Mouse (Mus musculus): ENCODE measurements around the gene Arl8b. TPM values are rescaled to one million over a fixed set of nuclear protein-coding genes. Genes with fewer than 3 reads are reported as not detected.

Arl8b gene
- polyA plus RNA-seq, 1 experiment from 2014 or later, result 83.5 TPM

DNA sequence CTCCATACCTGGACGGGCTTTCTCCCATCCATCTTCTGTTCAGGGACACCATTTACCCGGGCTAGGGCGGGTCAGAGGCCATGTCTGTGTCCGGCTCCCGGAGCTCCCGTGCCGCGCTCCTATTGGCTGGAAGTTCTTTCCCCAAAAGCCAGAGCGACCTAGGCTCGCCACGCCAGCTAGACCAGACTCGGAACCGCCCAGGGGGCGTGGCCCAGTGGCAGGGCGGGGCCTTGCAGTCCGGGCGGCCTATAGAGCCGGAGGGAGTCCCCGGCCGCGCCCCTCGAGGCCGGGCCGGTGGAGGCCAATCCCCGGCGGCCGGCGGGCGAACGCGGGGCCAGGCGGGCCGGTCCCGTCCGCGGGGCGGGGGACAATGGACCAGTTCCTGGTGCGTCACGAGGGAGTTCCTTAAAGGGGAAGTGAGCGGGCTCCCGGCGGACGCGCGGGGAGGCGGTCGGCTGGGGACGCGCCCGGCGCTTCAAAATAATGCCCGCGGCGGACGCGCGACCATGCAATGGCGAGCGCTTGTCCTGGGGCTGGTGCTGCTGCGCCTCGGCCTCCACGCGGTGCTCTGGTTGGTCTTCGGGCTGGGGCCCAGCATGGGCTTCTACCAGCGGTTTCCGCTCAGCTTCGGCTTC, 45.5 kb downstream of the Arl8b start, which contains the start of gene Edem1:
Gene Edem1 (plus strand): TSS at position 408 of the 635 bp plus-strand sequence.
- Histone ChIP-seq H3K9ac (replicated peaks) (peak within 1 kb of the TSS; percentile 88), H3K4me2 (replicated peaks) (peak within 1 kb of the TSS; percentile 82), H3K4me1 (replicated peaks) (peaks cover 20% of the 10 kb centered on the region), H3K36me3 (peaks cover 4% of the 10 kb centered on the region), H3K4me3 (replicated peaks) (peak within 1 kb of the TSS; percentile 89), H3K27ac (peak within 1 kb of the TSS; percentile 66), H3K9me3 (no peaks in the 10 kb centered on the region), H3K27me3 (no peaks in the 10 kb centered on the region)
- peak; percentile 98 for ATAC-seq
- WGBS, result under 1% methylated on average over 61 of the region's 67 CpGs

DNA sequence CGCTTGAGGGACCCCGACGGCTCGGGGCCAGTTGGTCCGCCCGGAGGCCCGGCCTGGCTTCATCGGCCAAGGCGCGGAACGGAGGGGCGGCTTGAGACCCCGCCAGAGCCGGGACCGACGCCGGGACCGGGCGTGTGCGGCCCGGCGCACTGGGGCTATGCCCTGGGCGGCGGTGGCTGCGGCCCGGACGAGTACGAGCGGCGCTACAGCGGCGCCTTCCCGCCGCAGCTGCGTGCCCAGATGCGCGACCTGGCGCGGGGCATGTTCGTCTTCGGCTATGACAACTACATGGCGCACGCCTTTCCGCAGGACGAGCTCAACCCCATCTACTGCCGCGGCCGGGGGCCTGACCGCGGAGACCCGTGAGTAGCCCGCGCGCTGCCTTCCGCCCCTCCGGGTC, 46.0 kb downstream of the Arl8b start:
- Histone ChIP-seq H3K9me3 (no peaks in the 10 kb centered on the region), H3K9ac (replicated peaks) (peak overlapping the region; percentile 88), H3K27me3 (no peaks in the 10 kb centered on the region), H3K27ac (peak overlapping the region; percentile 66), H3K36me3 (no peaks in the 10 kb centered on the region), H3K4me1 (replicated peaks) (peaks cover 20% of the 10 kb centered on the region), H3K4me2 (replicated peaks) (peak overlapping the region; percentile 82), H3K4me3 (replicated peaks) (peak overlapping the region; percentile 89)
- peak; percentile 78 for ATAC-seq
- WGBS, result under 1% methylated on average over 55 of the region's 56 CpGs

DNA sequence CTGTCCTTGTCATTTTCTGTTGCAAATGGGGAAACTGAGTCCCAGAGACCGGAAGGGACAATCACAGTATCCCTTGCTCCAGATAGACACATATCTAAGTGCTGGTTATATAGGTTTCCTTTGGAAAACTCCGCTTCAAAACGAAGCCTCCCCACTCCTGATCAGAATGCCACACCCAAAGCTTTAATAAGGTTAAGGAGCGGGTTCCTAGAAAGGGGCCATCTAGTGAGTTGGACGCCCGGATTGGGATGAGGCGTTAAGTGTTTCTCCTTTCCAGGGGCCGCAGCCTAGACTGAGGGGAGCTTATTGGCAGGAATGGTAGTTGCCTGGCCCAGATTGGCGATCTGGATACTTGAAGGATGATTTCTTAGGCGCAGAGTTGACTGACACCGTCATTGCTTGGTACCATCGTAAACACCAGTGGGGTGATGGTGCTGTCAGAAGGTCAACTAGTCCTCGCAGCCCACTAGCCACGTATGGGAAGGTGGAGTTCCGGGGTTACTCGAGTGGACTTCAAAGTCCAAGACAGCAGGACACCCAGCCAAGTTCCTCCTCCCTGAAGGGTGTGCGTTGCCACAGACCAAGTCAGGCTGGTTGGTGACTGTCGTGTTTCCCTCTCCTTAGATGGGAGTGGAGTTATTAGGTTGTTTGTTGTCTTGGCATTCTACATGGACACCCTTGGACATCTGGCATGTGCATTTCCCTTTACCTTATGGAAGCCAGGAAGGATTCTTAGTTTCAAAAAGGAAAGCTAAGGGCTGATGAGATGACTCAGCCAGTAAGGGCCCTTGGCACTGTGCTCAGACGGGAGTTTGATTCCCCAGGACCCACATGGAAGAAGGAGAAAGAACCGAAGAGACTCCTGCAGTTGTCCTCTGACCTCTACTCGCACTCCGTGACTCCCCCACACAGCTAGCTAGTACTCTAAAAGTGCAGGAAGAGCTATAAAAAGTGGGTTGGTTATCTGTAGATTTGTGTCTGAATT, 46.8 kb downstream of the Arl8b start:
- H3K4me2 ChIP-seq (replicated peaks), result peak overlapping the region; percentile 82
- peak overlapping the region; percentile 88 for H3K9ac ChIP-seq (replicated peaks)
- no peak for ATAC-seq
- peaks cover 20% of the 10 kb centered on the region for H3K4me1 ChIP-seq (replicated peaks)
- no peaks in the 10 kb centered on the region for H3K36me3 ChIP-seq
- H3K27me3 ChIP-seq, result no peaks in the 10 kb centered on the region
- no peak overlapping the region for H3K27ac ChIP-seq
- peak overlapping the region; percentile 89 for H3K4me3 ChIP-seq (replicated peaks)
- no peaks in the 10 kb centered on the region for H3K9me3 ChIP-seq
- 30% methylated on average over 22 of the region's 22 CpGs for WGBS

DNA sequence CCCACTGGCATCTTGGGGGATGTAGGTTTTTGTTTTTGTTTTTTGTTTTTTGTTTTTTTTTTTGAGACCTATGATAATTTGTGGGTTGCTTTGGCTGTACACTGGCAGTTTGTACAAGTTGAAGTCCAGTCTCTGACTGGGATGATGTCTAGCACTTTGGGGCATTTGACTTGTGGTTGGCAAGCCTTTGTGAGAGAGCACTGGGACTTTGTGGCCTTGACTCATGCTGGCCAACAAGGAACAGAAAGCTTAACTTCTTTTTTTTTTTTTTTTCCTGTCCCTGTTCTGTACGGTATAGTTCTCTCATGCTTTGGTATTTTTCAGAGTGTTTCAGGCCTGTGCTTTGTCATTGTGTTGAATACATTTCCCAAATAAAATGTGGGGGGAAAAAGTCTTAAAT, 49.3 kb downstream of the Arl8b start:
- ATAC-seq, result no peak
- WGBS, result 88% methylated on average over 1 of the region's 1 CpGs

DNA sequence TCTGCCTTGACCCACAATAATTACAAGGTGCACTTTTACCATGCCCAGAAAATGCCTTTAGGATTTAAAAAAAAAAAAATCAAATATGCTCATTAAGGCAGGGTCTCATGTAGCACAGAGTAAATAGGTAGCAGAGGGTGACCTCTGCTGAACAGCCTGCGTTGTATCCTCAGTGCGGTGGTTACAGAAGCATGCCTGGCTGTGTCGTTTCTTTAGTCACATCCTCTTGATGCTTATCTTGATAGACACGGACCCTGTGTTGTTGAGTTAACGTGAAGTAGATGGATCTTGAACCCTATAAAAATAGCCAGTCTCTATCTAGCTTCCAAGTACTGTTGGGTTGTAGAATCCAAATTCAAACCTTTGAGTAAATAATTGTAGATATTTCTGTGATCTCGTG, 50.1 kb downstream of the Arl8b start:
- ATAC-seq, result no peak
- H3K4me1 ChIP-seq (replicated peaks), result peaks cover 20% of the 10 kb centered on the region
- H3K9me3 ChIP-seq, result no peaks in the 10 kb centered on the region
- 90% methylated on average over 6 of the region's 6 CpGs for WGBS
- no peaks in the 10 kb centered on the region for H3K27me3 ChIP-seq
- no peak overlapping the region for H3K4me2 ChIP-seq (replicated peaks)
- no peak overlapping the region for H3K9ac ChIP-seq (replicated peaks)
- H3K27ac ChIP-seq, result no peak overlapping the region
- no peak overlapping the region for H3K4me3 ChIP-seq (replicated peaks)
- peaks cover 10% of the 10 kb centered on the region for H3K36me3 ChIP-seq

More for the DNA sequence above, 49.3 kb downstream of the Arl8b start:
- H3K4me1 ChIP-seq (replicated peaks), result peaks cover 20% of the 10 kb centered on the region
- no peak overlapping the region for H3K27ac ChIP-seq
- H3K9me3 ChIP-seq, result no peaks in the 10 kb centered on the region
- no peak overlapping the region for H3K4me2 ChIP-seq (replicated peaks)
- H3K27me3 ChIP-seq, result no peaks in the 10 kb centered on the region
- 0 out of 2 replicates have a peak, but pooled peaks cover 2% of the 10 kb centered on the region for H3K36me3 ChIP-seq
- no peak overlapping the region for H3K4me3 ChIP-seq (replicated peaks)
- no peak overlapping the region for H3K9ac ChIP-seq (replicated peaks)

DNA sequence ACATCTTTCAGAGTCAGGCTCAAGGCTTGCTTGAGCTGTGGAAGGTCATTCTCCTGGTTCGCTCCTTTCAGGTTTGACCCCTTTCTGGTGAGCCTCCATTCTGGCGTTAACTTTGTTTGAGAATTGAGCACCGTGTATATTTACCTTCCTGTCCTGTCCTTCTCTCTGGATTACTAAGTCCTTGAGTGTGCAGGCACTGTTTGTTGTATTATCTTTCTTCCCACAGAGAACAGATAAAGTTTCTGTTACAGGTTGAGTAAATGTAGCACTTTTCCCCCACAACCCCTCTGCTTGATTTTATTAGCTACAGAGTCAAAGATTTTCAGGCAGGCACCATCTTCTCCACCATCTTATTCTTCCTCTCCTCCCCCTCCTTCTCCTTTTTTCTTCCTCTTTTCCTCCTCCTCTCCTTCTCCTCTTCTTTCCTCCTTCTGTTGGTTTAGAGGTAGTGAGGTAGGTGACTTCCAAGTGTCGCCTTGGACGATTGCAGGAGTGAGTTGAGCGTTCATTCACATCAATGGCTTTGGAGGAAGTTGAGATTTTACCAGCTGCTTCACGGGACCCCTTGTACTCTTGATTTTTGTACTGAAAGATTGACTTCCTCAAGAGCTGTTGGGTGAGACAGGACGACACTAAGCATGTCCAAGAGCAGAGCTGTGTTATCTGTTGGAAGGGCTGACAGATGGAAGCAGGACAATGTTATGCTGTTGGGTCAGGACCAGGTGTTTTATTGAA, 51.2 kb downstream of the Arl8b start:
- no peak overlapping the region for H3K9ac ChIP-seq (replicated peaks)
- WGBS, result 91% methylated on average over 8 of the region's 8 CpGs
- no peak overlapping the region for H3K4me2 ChIP-seq (replicated peaks)
- H3K4me3 ChIP-seq (replicated peaks), result no peak overlapping the region
- no peaks in the 10 kb centered on the region for H3K9me3 ChIP-seq
- no peaks in the 10 kb centered on the region for H3K27me3 ChIP-seq
- H3K4me1 ChIP-seq (replicated peaks), result peaks cover 20% of the 10 kb centered on the region
- peaks cover 12% of the 10 kb centered on the region for H3K36me3 ChIP-seq
- H3K27ac ChIP-seq, result no peak overlapping the region
- ATAC-seq, result no peak

DNA sequence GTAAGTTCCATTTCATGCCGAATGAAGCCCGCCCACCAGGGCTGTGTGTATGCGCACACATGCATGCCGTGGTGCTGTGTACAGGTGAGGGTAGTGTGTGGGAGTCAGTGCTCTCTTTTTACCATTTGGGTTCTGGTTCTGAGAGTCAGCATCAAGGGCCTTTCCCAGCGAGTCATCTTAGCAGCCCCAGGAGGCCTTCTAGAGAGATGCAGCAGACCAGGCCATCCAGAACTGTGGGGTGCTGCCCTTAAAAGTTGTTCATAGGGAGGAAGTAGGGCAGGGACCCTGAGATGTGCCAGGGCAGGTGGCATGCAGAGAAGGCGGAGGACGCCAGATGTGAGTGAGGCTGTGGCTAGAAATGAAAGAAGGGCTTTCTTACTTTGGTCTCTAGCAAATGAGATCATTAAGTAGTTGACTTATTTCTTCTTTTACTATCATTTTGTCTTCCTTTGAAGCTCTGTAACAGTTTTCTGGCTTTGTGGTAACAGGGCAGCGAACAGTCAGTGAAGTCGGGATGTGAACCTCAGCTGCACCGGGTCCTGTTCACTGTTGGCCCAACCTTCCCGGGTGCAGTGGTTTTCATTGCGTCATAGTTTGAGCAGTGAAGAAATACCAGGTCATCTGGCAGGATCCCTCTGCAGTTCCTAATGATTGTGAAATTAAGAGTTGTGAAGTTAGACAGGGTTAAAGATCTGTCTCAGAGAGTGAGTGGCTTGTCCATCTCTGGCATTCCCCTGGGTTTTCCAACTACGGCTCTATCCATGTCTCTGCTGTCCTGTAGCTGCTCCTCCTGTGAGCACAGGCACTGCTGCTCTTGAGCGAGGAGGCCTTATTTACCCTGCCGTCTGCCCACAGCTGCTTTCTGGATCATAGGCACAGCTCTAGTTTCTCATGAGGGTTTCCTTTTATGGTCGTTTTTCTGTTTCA, 53.1 kb downstream of the Arl8b start:
- ATAC-seq, result no peak
- H3K9ac ChIP-seq (replicated peaks), result no peak overlapping the region
- H3K36me3 ChIP-seq, result peaks cover 21% of the 10 kb centered on the region
- peaks cover 8% of the 10 kb centered on the region for H3K4me1 ChIP-seq (replicated peaks)
- no peaks in the 10 kb centered on the region for H3K27me3 ChIP-seq
- H3K9me3 ChIP-seq, result no peaks in the 10 kb centered on the region
- no peak overlapping the region for H3K4me3 ChIP-seq (replicated peaks)
- no peak overlapping the region for H3K4me2 ChIP-seq (replicated peaks)
- 90% methylated on average over 16 of the region's 16 CpGs for WGBS
- no peak overlapping the region for H3K27ac ChIP-seq

DNA sequence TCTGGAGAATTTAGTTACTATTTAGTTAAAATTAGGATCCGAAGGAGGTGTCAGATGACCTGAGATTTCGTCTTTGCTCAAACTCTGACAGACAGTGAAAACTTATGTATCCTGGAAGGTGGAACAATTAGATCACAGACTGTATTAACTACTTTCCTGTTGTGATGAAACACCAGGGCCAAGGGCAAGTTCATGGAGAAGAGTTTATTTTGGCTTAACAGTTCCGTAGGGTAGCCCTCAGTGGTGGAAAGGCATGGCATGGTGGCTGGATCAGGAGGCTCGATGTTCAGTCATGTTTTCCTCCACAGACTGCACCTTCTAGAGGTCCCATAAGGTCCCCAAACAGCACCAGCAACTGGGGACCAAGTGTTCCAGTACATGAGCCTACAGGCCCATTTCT, 54.2 kb downstream of the Arl8b start:
- Histone ChIP-seq H3K4me2 (replicated peaks) (no peak overlapping the region), H3K4me1 (replicated peaks) (no peaks in the 10 kb centered on the region), H3K36me3 (peaks cover 26% of the 10 kb centered on the region), H3K9ac (replicated peaks) (no peak overlapping the region), H3K9me3 (no peaks in the 10 kb centered on the region), H3K27me3 (no peaks in the 10 kb centered on the region), H3K4me3 (replicated peaks) (no peak overlapping the region), H3K27ac (no peak overlapping the region)
- 99% methylated on average over 4 of the region's 4 CpGs for WGBS
- ATAC-seq, result no peak

DNA sequence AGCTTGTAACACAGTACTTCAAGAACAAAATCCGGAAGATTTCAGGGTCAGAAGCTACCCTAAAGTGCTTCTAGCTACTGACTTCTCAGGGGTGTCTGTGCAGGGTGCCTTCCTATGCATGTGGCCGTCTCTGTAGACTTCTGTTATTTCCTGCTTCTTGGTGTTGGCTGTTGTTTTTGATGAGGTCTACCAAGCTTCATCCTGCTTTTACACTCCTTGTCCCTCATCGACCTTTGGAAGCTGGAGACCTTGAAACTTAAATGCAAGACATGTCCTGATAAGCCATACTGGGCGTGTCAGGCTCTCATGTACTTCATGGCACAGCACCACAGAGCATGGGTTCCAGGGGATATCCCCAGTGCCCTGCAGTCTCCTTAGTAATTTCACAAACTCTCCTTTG, 55.1 kb downstream of the Arl8b start:
- ATAC-seq, result no peak
- H3K27me3 ChIP-seq, result no peaks in the 10 kb centered on the region
- H3K27ac ChIP-seq, result no peak overlapping the region
- H3K4me1 ChIP-seq (replicated peaks), result no peaks in the 10 kb centered on the region
- H3K4me3 ChIP-seq (replicated peaks), result no peak overlapping the region
- WGBS, result 94% methylated on average over 4 of the region's 4 CpGs
- no peak overlapping the region for H3K9ac ChIP-seq (replicated peaks)
- no peak overlapping the region for H3K4me2 ChIP-seq (replicated peaks)
- H3K9me3 ChIP-seq, result no peaks in the 10 kb centered on the region
- H3K36me3 ChIP-seq, result peaks cover 26% of the 10 kb centered on the region

DNA sequence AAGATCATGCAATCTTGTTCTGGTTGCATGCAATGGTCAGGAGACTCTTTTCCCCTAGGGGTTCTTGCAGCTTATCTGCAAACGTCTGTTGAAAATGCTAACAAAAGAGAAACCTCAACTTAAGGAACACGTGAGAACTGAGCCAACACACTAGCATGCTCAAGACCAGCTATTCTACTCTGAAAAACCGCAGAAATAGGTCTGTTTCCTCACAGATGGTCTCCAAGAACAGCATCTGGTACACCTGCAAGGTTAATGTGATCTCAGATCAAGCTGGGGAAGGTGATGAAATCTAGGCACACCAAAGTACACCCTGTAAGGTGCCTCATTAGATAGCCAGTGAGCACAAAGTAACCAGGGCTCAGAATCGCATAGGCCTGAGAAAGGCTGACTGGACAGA, 56.5 kb downstream of the Arl8b start:
- Histone ChIP-seq H3K27me3 (no peaks in the 10 kb centered on the region), H3K9ac (replicated peaks) (no peak overlapping the region), H3K4me2 (replicated peaks) (no peak overlapping the region), H3K4me3 (replicated peaks) (no peak overlapping the region), H3K36me3 (peaks cover 40% of the 10 kb centered on the region), H3K27ac (no peak overlapping the region), H3K4me1 (replicated peaks) (no peaks in the 10 kb centered on the region), H3K9me3 (no peaks in the 10 kb centered on the region)
- WGBS, result 90% methylated on average over 4 of the region's 4 CpGs
- no peak for ATAC-seq
